Mouse (Mus musculus) ES-Bruce4 (cell line): ENCODE measurements around the gene Pigk. TPM values are rescaled to one million over a fixed set of nuclear protein-coding genes. Genes with fewer than 3 reads are reported as not detected.

ENCODE experiments used
- H3K27ac ChIP-seq: 2 replicates; pipeline ENCODE4 v1.5.1; 2012; ENCODE audit warnings: low read length, inconsistent platforms; ENCODE audit not compliant: insufficient read depth
- H3K27me3 ChIP-seq: 2 replicates; pipeline ENCODE4 v1.6.1; 2012; ENCODE audit warnings: mild to moderate bottlenecking, low read length, inconsistent platforms; ENCODE audit not compliant: control insufficient read depth, poor library complexity, insufficient read depth, severe bottlenecking
- H3K36me3 ChIP-seq: 2 replicates; pipeline ENCODE4 v1.6.1; 2012; ENCODE audit warnings: inconsistent platforms, mild to moderate bottlenecking, low read length, moderate library complexity; ENCODE audit not compliant: control insufficient read depth, poor library complexity, insufficient read depth, severe bottlenecking
- H3K4me1 ChIP-seq: one replicate; pipeline ENCODE4 v1.8.1; 2011; ENCODE audit warnings: low read length; ENCODE audit not compliant: control insufficient read depth, insufficient read depth
- H3K4me3 ChIP-seq: 2 replicates; pipeline ENCODE4 v1.5.1; 2011; ENCODE audit warnings: low read depth, mild to moderate bottlenecking, low read length
- H3K9ac ChIP-seq: 2 replicates; pipeline ENCODE4 v1.6.1; 2012; ENCODE audit warnings: low read depth, mild to moderate bottlenecking, inconsistent platforms; ENCODE audit not compliant: poor library complexity, severe bottlenecking
- H3K9me3 ChIP-seq: replicated peaks from 2 replicates; pipeline ENCODE4 v1.6.1; 2012; ENCODE audit warnings: mild to moderate bottlenecking, low read length, inconsistent platforms; ENCODE audit not compliant: control insufficient read depth, poor library complexity, insufficient read depth, severe bottlenecking
- CTCF ChIP-seq: IDR thresholded peaks from one replicate; pipeline ENCODE4 v1.8.1; 2011; ENCODE audit warnings: low read depth, low read length
- EP300 ChIP-seq: IDR thresholded peaks from 2 replicates; pipeline ENCODE4 v1.6.1; 2011; ENCODE audit warnings: low read depth, low read length; ENCODE audit not compliant: insufficient read depth
- POLR2A ChIP-seq: IDR thresholded peaks from one replicate; pipeline ENCODE4 v1.8.1; 2011; ENCODE audit warnings: low read length; ENCODE audit not compliant: insufficient read depth
- polyA plus RNA-seq: library from polyadenylated mRNA; stranded (reverse); fragments of >200 nt; gene quantifications from 2 replicates; pipeline ENCODE4 v1.2.4, GENCODE M21; 2011; ENCODE audit warnings: low read depth; ENCODE audit not compliant: missing spikeins, insufficient read depth, insufficient read length

Gene Pigk
- polyA plus RNA-seq, 1 experiment = 23.8 TPM

- H3K4me1 ChIP-seq = no peaks in the 10 kb centered on the region
- no peak overlapping the region for H3K9ac ChIP-seq
- H3K36me3 ChIP-seq = no peaks in the 10 kb centered on the region
- no peaks in the 10 kb centered on the region for H3K9me3 ChIP-seq
- H3K4me3 ChIP-seq = no peak overlapping the region
- no peaks in the 10 kb centered on the region for H3K27me3 ChIP-seq
- H3K27ac ChIP-seq = no peak overlapping the region
- no peak for TF ChIP-seq EP300
- TF ChIP-seq POLR2A = no peak
- TF ChIP-seq CTCF = no peak
Measured at GRCm38 (mm10) chr3:152733011-152733410, 19.1 kb downstream of the Pigk start.

DNA sequence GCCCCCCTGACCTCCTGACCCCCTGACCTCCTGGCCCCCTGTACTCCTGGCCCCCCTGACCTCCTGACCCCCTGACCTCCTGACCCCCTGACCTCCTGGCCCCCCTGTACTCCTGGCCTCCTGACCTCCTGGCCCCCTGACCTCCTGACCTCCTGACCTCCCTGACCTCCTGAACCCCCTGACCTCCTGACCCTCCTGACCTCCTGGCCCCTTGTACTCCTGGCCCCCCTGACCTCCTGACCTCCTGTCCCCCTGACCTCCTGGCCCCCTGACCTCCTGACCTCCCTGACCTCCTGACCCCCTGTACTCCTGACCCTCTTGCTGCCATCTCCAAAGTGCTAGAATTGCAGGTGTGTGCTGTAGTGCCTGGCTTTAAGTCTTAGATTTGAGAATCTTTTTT lies 19.6 kb downstream of the Pigk start:
- no peak overlapping the region for H3K27ac ChIP-seq
- H3K4me3 ChIP-seq = no peak overlapping the region
- TF ChIP-seq EP300 (0 out of 2 replicates have a peak, but pooled peaks have one; percentile 24), POLR2A (no peak)
- H3K36me3 ChIP-seq = no peaks in the 10 kb centered on the region
- H3K9ac ChIP-seq = no peak overlapping the region
- H3K9me3 ChIP-seq = no peaks in the 10 kb centered on the region
- H3K4me1 ChIP-seq = no peaks in the 10 kb centered on the region
- no peaks in the 10 kb centered on the region for H3K27me3 ChIP-seq

DNA sequence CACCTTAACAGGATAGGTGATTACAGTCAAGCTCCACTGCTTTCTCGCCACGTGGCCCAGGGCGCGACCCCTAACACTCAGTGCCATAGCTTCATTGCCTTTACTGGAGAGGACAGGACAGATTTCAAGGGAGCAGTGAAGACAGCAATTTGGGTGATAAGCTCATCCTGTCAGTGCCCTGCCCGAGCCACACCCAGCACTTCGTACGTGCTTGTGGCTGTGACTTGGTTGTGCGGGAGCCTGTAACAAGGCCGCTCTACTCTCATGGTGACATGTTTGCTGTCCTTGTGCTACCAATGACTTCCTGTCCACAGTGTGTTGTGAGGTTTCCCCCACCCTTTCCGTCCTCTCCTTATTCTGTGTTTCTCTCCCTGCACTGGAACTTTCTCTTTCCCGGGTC lies 20.2 kb downstream of the Pigk start:
- Histone ChIP-seq H3K4me1 (no peaks in the 10 kb centered on the region), H3K9me3 (no peaks in the 10 kb centered on the region), H3K9ac (no peak overlapping the region), H3K36me3 (no peaks in the 10 kb centered on the region), H3K27ac (no peak overlapping the region), H3K4me3 (no peak overlapping the region), H3K27me3 (no peaks in the 10 kb centered on the region)
- TF ChIP-seq CTCF (no peak), EP300 (no peak), POLR2A (no peak)

DNA sequence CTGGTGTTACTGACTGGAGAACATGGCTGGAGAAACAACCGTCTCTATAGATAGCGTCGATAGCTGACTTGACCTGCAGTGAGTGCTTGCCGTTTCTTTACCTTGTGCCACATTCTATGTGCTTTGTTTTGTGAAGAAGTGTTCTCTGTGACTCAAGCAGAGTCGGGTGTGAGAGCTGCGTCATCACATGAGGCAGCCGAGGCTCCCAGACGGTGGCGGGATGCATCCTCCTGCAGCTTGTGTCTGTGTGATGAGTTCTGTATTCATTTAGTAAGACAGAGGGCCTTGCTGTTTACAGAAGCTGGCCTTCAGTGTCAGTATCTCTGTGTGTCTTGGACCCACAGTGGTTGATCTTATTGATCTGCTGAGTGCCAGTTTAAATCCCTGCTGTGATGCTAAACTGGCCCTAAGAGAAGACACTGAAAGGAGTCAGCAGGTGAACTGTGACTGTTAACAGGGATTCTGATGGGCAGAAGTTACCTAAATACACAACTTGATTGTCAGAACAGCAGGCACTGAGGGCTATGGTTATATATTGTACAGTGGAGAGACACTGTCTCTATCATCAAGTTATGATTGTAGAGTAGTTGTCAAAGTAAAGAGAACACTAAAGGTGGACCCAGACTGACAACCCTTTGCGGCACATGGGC lies 21.8 kb downstream of the Pigk start:
- Histone ChIP-seq H3K4me1 (no peaks in the 10 kb centered on the region), H3K9ac (no peak overlapping the region), H3K27ac (no peak overlapping the region), H3K9me3 (no peaks in the 10 kb centered on the region), H3K27me3 (no peaks in the 10 kb centered on the region), H3K4me3 (no peak overlapping the region), H3K36me3 (no peaks in the 10 kb centered on the region)
- no peak for TF ChIP-seq POLR2A
- TF ChIP-seq CTCF = no peak
- TF ChIP-seq EP300 = no peak

GRCm38 (mm10) chr3:152744301-152744700 lies 30.4 kb downstream of the Pigk start:
- no peaks in the 10 kb centered on the region for H3K36me3 ChIP-seq
- H3K27me3 ChIP-seq = no peaks in the 10 kb centered on the region
- H3K4me1 ChIP-seq = no peaks in the 10 kb centered on the region
- H3K27ac ChIP-seq = no peak overlapping the region
- no peaks in the 10 kb centered on the region for H3K9me3 ChIP-seq
- no peak overlapping the region for H3K9ac ChIP-seq
- TF ChIP-seq EP300 = no peak
- no peak overlapping the region for H3K4me3 ChIP-seq

DNA sequence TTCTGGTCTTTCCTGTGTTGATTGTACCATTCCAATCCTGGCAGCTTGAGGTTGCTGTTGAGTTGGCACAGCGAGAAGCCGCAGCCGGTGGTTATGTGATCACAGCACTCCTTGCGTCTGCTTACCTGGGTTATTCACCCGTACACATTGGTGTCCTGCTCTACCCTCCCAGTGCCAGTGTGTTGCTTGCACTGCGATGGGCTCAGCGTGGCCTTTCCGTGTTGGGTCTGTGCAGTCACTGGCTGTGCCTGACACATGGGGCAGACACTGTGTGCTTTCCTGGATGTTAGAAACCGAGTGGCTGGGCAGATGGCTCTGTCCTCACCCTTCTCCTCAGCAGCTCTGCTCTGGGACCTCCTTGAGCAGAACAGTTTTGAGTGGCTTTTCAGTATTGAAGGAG lies 31.7 kb downstream of the Pigk start:
- TF ChIP-seq EP300 (no peak), CTCF (no peak), POLR2A (no peak)
- no peaks in the 10 kb centered on the region for H3K4me1 ChIP-seq
- no peaks in the 10 kb centered on the region for H3K9me3 ChIP-seq
- no peaks in the 10 kb centered on the region for H3K27me3 ChIP-seq
- no peak overlapping the region for H3K27ac ChIP-seq
- H3K4me3 ChIP-seq = no peak overlapping the region
- H3K36me3 ChIP-seq = no peaks in the 10 kb centered on the region
- no peak overlapping the region for H3K9ac ChIP-seq
